Comparison of ENCODE assay signal across 8 mouse cellular contexts in the genomic region with DNA sequence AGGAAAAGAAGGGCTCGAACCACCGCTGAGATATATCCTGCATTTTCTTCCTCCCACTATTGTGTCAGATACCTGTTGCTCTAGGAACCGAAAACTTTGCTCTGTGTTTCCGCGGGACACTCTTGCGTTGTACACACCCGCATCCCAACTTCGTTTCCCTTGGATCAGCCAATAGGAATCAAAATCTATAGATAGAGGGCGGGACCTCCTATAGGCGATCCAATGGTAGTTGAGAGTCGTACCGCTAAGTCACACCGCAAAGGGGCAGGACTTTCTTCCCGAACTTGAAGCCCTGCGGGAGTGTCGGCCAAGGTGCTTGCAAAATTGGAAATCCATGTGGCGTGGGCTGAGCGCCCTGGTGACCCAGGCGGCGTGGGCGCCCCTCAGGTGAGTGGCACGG. TPM values are rescaled to one million over a fixed set of nuclear protein-coding genes. Genes with fewer than 3 reads are reported as not detected.
DNase-seq lines count a peak whose midpoint lies in the region; ATAC-seq and TF ChIP-seq lines count a peak whose summit lies in the region.

No protein-coding gene starts in this region.

- peak overlapping the region; percentile 96 for H3K4me3 ChIP-seq in hindbrain, embryonic 10.5 days
- peak overlapping the region; percentile 65 for H3K4me3 ChIP-seq in lung, postnatal 0 days (ENCODE audit: low read depth, low read length)

- TF ChIP-seq EP300 in lung, postnatal 0 days (IDR thresholded peaks at IDR 0.05) = no peak

- peak overlapping the region; percentile 91 for H3K27ac ChIP-seq in hindbrain, embryonic 10.5 days
- peak overlapping the region; percentile 87 for H3K27ac ChIP-seq in lung, postnatal 0 days (ENCODE audit: low read length)

- H3K4me1 ChIP-seq in hindbrain, embryonic 10.5 days (replicated peaks) = peaks cover 51% of the 10 kb centered on the region
- H3K4me1 ChIP-seq in lung, postnatal 0 days (ENCODE audit: insufficient read depth, low read depth, low read length) = peaks cover 13% of the 10 kb centered on the region

- ATAC-seq in lung, postnatal 0 days = peak; percentile 91

- H3K27me3 ChIP-seq in hindbrain, embryonic 10.5 days (ENCODE audit: insufficient read depth, poor library complexity, severe bottlenecking) = 0 out of 2 replicates have a peak, but pooled peaks cover 4% of the 10 kb centered on the region
- no peaks in the 10 kb centered on the region for H3K27me3 ChIP-seq in lung, postnatal 0 days (replicated peaks; ENCODE audit: insufficient read depth, low read length)

- no peaks in the 10 kb centered on the region for H3K9me3 ChIP-seq in hindbrain, embryonic 10.5 days
- H3K9me3 ChIP-seq in lung, postnatal 0 days (ENCODE audit: low read length) = no peaks in the 10 kb centered on the region

- peak overlapping the region; percentile 50 for H3K9ac ChIP-seq in lung, postnatal 0 days (replicated peaks; ENCODE audit: low read depth)

- peaks cover 50% of the 10 kb centered on the region for H3K36me3 ChIP-seq in hindbrain, embryonic 10.5 days
- H3K36me3 ChIP-seq in lung, postnatal 0 days (ENCODE audit: insufficient read depth, low read length) = peaks cover 9% of the 10 kb centered on the region; the same call in 1 of the 2 replicates

- WGBS in hindbrain, embryonic 10.5 days = 0% methylated on average over 22 of the region's 22 CpGs
- WGBS in lung, postnatal 0 days = under 1% methylated on average over 22 of the region's 22 CpGs

- TF ChIP-seq CTCF in lung, postnatal 0 days (IDR thresholded peaks at IDR 0.05) = 0 out of 2 replicates have a peak, but pooled peaks have one; percentile 22

- H3K4me2 ChIP-seq in lung, postnatal 0 days (replicated peaks; ENCODE audit: low read depth, low read length) = peak overlapping the region; percentile 89

- DNase-seq in MEL-GATA-1-ER (ENCODE audit: extremely low read depth, low read depth) = peak; percentile 96
- DNase-seq in cerebellum, adult 8-10 months = peak; percentile 86
- DNase-seq in forelimb bud, embryonic 11.5 days (ENCODE audit: low read depth, low spot score) = peak; percentile 97
- DNase-seq in hindbrain, embryonic 10.5 days (ENCODE audit: low spot score) = peak; percentile 89
- DNase-seq in layer of hippocampus, adult 9-11 months = peak; percentile 92
- DNase-seq in lung, postnatal 0 days (ENCODE audit: low spot score) = peak; percentile 98
- peak; percentile 84 for DNase-seq in ovary, postnatal 14 days (ENCODE audit: low spot score)
- peak; percentile 91 for DNase-seq in thymus, postnatal 14 days

RNA-seq across cellular contexts. Expression of a gene that starts 0.6 kb away (rescaled TPM):
- polyA plus RNA-seq in hindbrain, embryonic 10.5 days (2016; fragmentation: Nextera tagmentation; extraction: Ambion mirVana) = 18.2 and 22.5 TPM in 2 replicates
- 10.6 and 11.6 TPM in 2 replicates for polyA plus RNA-seq in lung, postnatal 0 days (2015; fragmentation: Nextera tagmentation; extraction: Ambion mirVana)

RNA-seq across cellular contexts. Expression of a gene that starts 2.7 kb away (rescaled TPM):
- 3.3 and 6.8 TPM in 2 replicates for polyA plus RNA-seq in hindbrain, embryonic 10.5 days (2016; fragmentation: Nextera tagmentation; extraction: Ambion mirVana)
- 1.1 and 1.2 TPM in 2 replicates for polyA plus RNA-seq in lung, postnatal 0 days (2015; fragmentation: Nextera tagmentation; extraction: Ambion mirVana)

RNA-seq across cellular contexts. Expression of a gene that starts 19.5 kb away (rescaled TPM):
- polyA plus RNA-seq in hindbrain, embryonic 10.5 days (2016; fragmentation: Nextera tagmentation; extraction: Ambion mirVana) = 147 and 169 TPM in 2 replicates
- 73.7 and 78.6 TPM in 2 replicates for polyA plus RNA-seq in lung, postnatal 0 days (2015; fragmentation: Nextera tagmentation; extraction: Ambion mirVana)

RNA-seq across cellular contexts. Expression of a gene that starts 23.1 kb away (rescaled TPM):
- 50.2 and 52.7 TPM in 2 replicates for polyA plus RNA-seq in hindbrain, embryonic 10.5 days (2016; fragmentation: Nextera tagmentation; extraction: Ambion mirVana)
- 246 and 265 TPM in 2 replicates for polyA plus RNA-seq in lung, postnatal 0 days (2015; fragmentation: Nextera tagmentation; extraction: Ambion mirVana)

RNA-seq across cellular contexts. Expression of a gene that starts 23.7 kb away (rescaled TPM):
- polyA plus RNA-seq in hindbrain, embryonic 10.5 days (2016; fragmentation: Nextera tagmentation; extraction: Ambion mirVana) = 221 and 249 TPM in 2 replicates
- 137 and 146 TPM in 2 replicates for polyA plus RNA-seq in lung, postnatal 0 days (2015; fragmentation: Nextera tagmentation; extraction: Ambion mirVana)

Comparison
In these comparisons a context has a peak if more than half of its experiments do, and no peak if none do; other contexts are left out.
1. Peak in every context shown above with its lines: DNase-seq, ATAC-seq, H3K4me3 ChIP-seq and H3K27ac ChIP-seq.